Mouse (Mus musculus) liver, embryonic 16.5 days (tissue): ENCODE results near the gene Ppie. TPM values are rescaled to one million over a fixed set of nuclear protein-coding genes. Genes with fewer than 3 reads are reported as not detected.

Source experiments
- ATAC-seq: fragments of 200-750 bp; cut with Nextera tagmentation; 2 replicates; pipeline ENCODE4 v1.8.0; 2017; ENCODE audit warnings: low read depth, mild to moderate bottlenecking, moderate number of reproducible peaks, moderate library complexity
- H3K27ac ChIP-seq: fragments of 300-500 bp; sonication (generic); 2 replicates; pipeline ENCODE4 v1.5.1; 2014; ENCODE audit warnings: mild to moderate bottlenecking, low read length
- H3K27me3 ChIP-seq: fragments of 300-500 bp; sonication (generic); 2 replicates; pipeline ENCODE4 v1.6.1; 2014; ENCODE audit warnings: low read depth, low read length, mixed read lengths; ENCODE audit not compliant: control insufficient read depth, insufficient read depth
- H3K36me3 ChIP-seq: fragments of 300-500 bp; sonication (generic); 2 replicates; pipeline ENCODE4 v1.6.1; 2014; ENCODE audit warnings: mild to moderate bottlenecking; ENCODE audit not compliant: control insufficient read depth, insufficient read depth
- H3K4me1 ChIP-seq: fragments of 300-500 bp; sonication (generic); 2 replicates; pipeline ENCODE4 v1.6.1; 2014; ENCODE audit warnings: low read depth, low read length, mixed read lengths; ENCODE audit not compliant: control insufficient read depth
- H3K4me2 ChIP-seq: fragments of 300-500 bp; sonication (generic); 2 replicates; pipeline ENCODE4 v1.6.1; 2014; ENCODE audit warnings: low read depth, low read length, mixed read lengths
- H3K4me3 ChIP-seq: fragments of 300-500 bp; sonication (generic); 2 replicates; pipeline ENCODE4 v1.5.1; 2014; ENCODE audit warnings: low read depth, mild to moderate bottlenecking, low read length
- H3K9ac ChIP-seq: fragments of 300-500 bp; sonication (generic); 2 replicates; pipeline ENCODE4 v1.6.1; 2014; ENCODE audit warnings: low read depth, low read length
- H3K9me3 ChIP-seq: fragments of 300-500 bp; sonication (generic); replicated peaks from 2 replicates; pipeline ENCODE4 v1.6.1; 2016; ENCODE audit warnings: low read length; ENCODE audit not compliant: control insufficient read depth
- WGBS: fragments of 180-500 bp; shearing (Covaris S2); extraction: QIAGEN DNeasy Blood & Tissue Kit; methylation state at CpG from one replicate; pipeline ENCODE4 v1.1.7; 2014; ENCODE audit not compliant: insufficient replicate concordance; 5-methylcytosine and 5-hydroxymethylcytosine counted together
- polyA plus RNA-seq: library from polyadenylated mRNA; unstranded; fragments of >200 nt; fragmentation: Nextera tagmentation; extraction: Ambion mirVana; gene quantifications from 2 replicates; pipeline ENCODE4 v1.2.1, GENCODE M21; 2015

Gene Ppie
- polyA plus RNA-seq, 1 experiment from 2014 or later: 33.4 TPM

- H3K27ac ChIP-seq: no peak overlapping the region
- H3K4me3 ChIP-seq: no peak overlapping the region
- ATAC-seq: no peak
- H3K9ac ChIP-seq: no peak overlapping the region
- no peaks in the 10 kb centered on the region for H3K9me3 ChIP-seq
- no peak overlapping the region for H3K4me2 ChIP-seq
- no peaks in the 10 kb centered on the region for H3K36me3 ChIP-seq
- WGBS: 31% methylated on average over 6 of the region's 6 CpGs
- no peaks in the 10 kb centered on the region for H3K4me1 ChIP-seq
- H3K27me3 ChIP-seq: no peaks in the 10 kb centered on the region
Observed at GRCm38 (mm10) chr4:123160571-123160970, 20.8 kb upstream of the Ppie start.

GRCm38 (mm10) chr4:123155840-123156239 lies 16.1 kb upstream of the Ppie start:
- Histone ChIP-seq H3K9me3 (no peaks in the 10 kb centered on the region), H3K4me3 (no peak overlapping the region), H3K27ac (no peak overlapping the region), H3K9ac (no peak overlapping the region), H3K36me3 (no peaks in the 10 kb centered on the region), H3K4me1 (no peaks in the 10 kb centered on the region), H3K27me3 (no peaks in the 10 kb centered on the region), H3K4me2 (no peak overlapping the region)
- no peak for ATAC-seq

GRCm38 (mm10) chr4:123155427-123155826 lies 15.7 kb upstream of the Ppie start:
- WGBS: 37% methylated on average over 2 of the region's 2 CpGs
- H3K36me3 ChIP-seq: no peaks in the 10 kb centered on the region
- H3K27ac ChIP-seq: no peak overlapping the region
- no peak for ATAC-seq
- no peaks in the 10 kb centered on the region for H3K9me3 ChIP-seq
- H3K4me2 ChIP-seq: no peak overlapping the region
- no peaks in the 10 kb centered on the region for H3K27me3 ChIP-seq
- no peak overlapping the region for H3K9ac ChIP-seq
- no peak overlapping the region for H3K4me3 ChIP-seq
- H3K4me1 ChIP-seq: no peaks in the 10 kb centered on the region

- no peak overlapping the region for H3K27ac ChIP-seq
- no peaks in the 10 kb centered on the region for H3K4me1 ChIP-seq
- ATAC-seq: no peak
- no peak overlapping the region for H3K4me2 ChIP-seq
- H3K36me3 ChIP-seq: no peaks in the 10 kb centered on the region
- no peak overlapping the region for H3K9ac ChIP-seq
- no peak overlapping the region for H3K4me3 ChIP-seq
- 15% methylated on average over 4 of the region's 4 CpGs for WGBS
- no peaks in the 10 kb centered on the region for H3K9me3 ChIP-seq
- H3K27me3 ChIP-seq: no peaks in the 10 kb centered on the region
Observed at GRCm38 (mm10) chr4:123155004-123155403, 15.3 kb upstream of the Ppie start.

- WGBS: 43% methylated on average over 5 of the region's 5 CpGs
- ATAC-seq: no peak
Observed at GRCm38 (mm10) chr4:123152976-123153375, 13.2 kb upstream of the Ppie start.

GRCm38 (mm10) chr4:123152003-123152402 lies 12.3 kb upstream of the Ppie start:
- 65% methylated on average over 4 of the region's 4 CpGs for whole genome bisulfite sequencing
- Histone ChIP-seq H3K27me3 (no peaks in the 10 kb centered on the region), H3K4me2 (no peak overlapping the region), H3K36me3 (no peaks in the 10 kb centered on the region), H3K4me3 (no peak overlapping the region), H3K27ac (no peak overlapping the region), H3K9me3 (no peaks in the 10 kb centered on the region), H3K4me1 (no peaks in the 10 kb centered on the region), H3K9ac (no peak overlapping the region)
- no peak for ATAC-seq

More at GRCm38 (mm10) chr4:123152976-123153375, 13.2 kb upstream of the Ppie start:
- Histone ChIP-seq H3K9ac (no peak overlapping the region), H3K4me1 (no peaks in the 10 kb centered on the region), H3K36me3 (no peaks in the 10 kb centered on the region), H3K4me2 (no peak overlapping the region), H3K4me3 (no peak overlapping the region), H3K27me3 (no peaks in the 10 kb centered on the region), H3K9me3 (no peaks in the 10 kb centered on the region), H3K27ac (no peak overlapping the region)

GRCm38 (mm10) chr4:123147446-123148150 lies 7.8 kb upstream of the Ppie start:
- H3K9ac ChIP-seq: no peak overlapping the region
- H3K27ac ChIP-seq: no peak overlapping the region
- H3K4me2 ChIP-seq: no peak overlapping the region
- H3K4me3 ChIP-seq: no peak overlapping the region
- WGBS: 17% methylated on average over 5 of the region's 5 CpGs
- H3K27me3 ChIP-seq: no peaks in the 10 kb centered on the region
- ATAC-seq: no peak
- H3K36me3 ChIP-seq: no peaks in the 10 kb centered on the region
- H3K9me3 ChIP-seq: no peaks in the 10 kb centered on the region
- H3K4me1 ChIP-seq: no peaks in the 10 kb centered on the region

GRCm38 (mm10) chr4:123137551-123137950 lies 2.2 kb downstream of the Ppie start:
- 55% methylated on average over 3 of the region's 3 CpGs for WGBS
- H3K4me1 ChIP-seq: peaks cover 9% of the 10 kb centered on the region

GRCm38 (mm10) chr4:123127051-123127450 lies 12.7 kb downstream of the Ppie start:
- Histone ChIP-seq H3K9me3 (no peaks in the 10 kb centered on the region), H3K36me3 (peaks cover 27% of the 10 kb centered on the region), H3K27ac (no peak overlapping the region), H3K4me2 (no peak overlapping the region), H3K4me1 (no peaks in the 10 kb centered on the region), H3K27me3 (no peaks in the 10 kb centered on the region), H3K9ac (no peak overlapping the region), H3K4me3 (no peak overlapping the region)
- ATAC-seq: no peak
- WGBS: 80% methylated on average over 4 of the region's 4 CpGs

More at GRCm38 (mm10) chr4:123137551-123137950, 2.2 kb downstream of the Ppie start:
- ATAC-seq: no peak
- H3K9me3 ChIP-seq: no peaks in the 10 kb centered on the region
- H3K4me2 ChIP-seq: no peak overlapping the region
- no peak overlapping the region for H3K9ac ChIP-seq
- no peak overlapping the region for H3K4me3 ChIP-seq
- H3K27ac ChIP-seq: no peak overlapping the region
- H3K27me3 ChIP-seq: no peaks in the 10 kb centered on the region
- peaks cover 14% of the 10 kb centered on the region for H3K36me3 ChIP-seq
